Mouse (Mus musculus) embryo, embryonic 11.5 days (tissue): ENCODE results near the gene Tfdp2.

Source experiments
- DNase-seq: peaks from one replicate; pipeline ENCODE4 v3.0.0-alpha.2; 2012; ENCODE audit warnings: low read depth, low spot score

Tfdp2 gene

DNA sequence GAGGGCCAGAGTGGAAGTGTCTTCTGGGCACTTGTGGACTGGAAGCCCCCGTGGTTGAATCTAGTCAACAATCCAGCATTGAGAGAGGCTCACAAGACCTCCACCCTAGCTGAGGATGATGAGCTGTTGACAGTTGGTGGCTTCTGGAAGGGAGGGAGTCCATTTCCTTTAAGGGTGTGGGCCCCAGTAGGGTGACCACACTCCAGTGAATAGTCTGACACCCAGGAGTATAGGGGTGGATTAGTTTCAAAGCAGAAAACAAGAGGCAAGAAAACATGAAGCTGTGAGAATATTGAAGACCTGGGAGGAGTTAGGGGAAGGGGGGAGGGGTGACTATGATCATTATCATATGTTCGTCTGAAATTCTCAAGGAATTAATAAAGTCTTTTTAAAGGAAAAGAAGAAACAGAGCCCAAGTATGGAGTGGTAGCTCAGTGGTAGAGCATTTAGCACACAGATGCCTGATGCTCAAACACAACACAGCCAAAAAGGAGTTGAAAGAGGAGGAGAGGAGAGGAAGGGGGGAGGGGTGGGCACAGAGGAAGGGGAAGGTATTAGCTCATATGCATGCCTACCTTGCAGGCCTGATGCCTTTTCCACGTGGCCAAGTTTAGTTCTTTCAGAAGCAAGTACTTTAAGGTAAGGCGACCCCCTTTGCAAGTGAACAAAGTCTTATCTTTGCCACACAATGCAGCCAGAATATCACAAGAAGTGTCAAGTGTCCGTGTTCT is 173.7 kb downstream of the Tfdp2 start:
- no peak for DNase-seq

DNA sequence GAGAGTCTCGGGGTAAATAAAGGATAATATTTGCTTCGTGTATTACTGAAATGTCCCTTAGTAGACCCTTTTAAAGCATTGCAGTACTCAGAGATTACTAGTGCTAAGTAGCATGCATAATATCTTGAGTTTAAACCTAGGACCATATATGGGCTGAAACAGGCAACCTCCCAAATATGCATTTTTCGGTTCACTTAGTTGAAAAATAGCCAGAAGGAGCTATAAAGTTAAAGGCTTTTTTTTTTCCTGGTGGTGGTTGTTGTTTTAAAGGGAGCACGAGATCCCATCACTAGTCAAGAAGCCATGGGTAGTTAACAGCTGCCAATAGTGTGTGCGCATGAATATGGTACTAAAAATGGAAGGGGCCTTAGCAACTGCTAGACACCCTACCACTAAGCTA is 175.0 kb downstream of the Tfdp2 start:
- DNase-seq: no peak
